Mouse (Mus musculus) kidney, adult 10 weeks (tissue): Measurements from ENCODE around the gene Ces4a. TPM values are rescaled to one million over a fixed set of nuclear protein-coding genes. Genes with fewer than 3 reads are reported as not detected.

ENCODE experiments used
- polyA plus RNA-seq: library from polyadenylated mRNA; stranded (reverse); fragments of 350-450 nt; fragmentation: Illumina TruSeq; extraction: RNeasy Lipid Tissue Mini Kit (QIAGEN cat#74804); gene quantifications from one replicate; pipeline ENCODE4 v1.2.3, GENCODE M21; 2014; ENCODE audit warnings: low read depth, low replicate concordance

Ces4a gene
- polyA plus RNA-seq: not detected

DNA sequence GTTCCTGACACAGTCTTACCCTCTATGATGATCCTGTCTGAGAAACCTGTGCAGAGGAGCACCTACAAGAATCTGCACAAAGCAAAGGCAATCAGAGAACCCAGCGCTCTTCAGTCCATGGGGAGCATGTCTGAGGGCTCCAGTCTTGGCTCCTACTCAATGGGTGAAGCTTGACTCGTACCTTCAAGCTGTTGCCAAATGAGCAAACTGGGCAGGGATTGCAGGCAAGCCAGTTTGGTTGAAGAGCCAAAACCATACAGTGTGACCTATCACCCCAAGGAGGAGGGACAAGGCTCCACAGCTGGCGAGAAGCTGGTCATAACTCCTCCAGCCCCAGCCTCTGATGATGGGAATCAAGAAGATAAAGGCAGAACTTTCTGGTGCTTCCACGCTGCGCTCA lies at the start of gene Ces4a:
TSS of gene Ces4a (plus strand) at position 292 of the 400 bp plus-strand sequence.

GRCm38 (mm10) chr8:105083449-105084050 lies 48.0 kb upstream of the Ces4a start, which contains the start of gene Ces3b:
Gene Ces3b (plus strand): TSS chr8:105083753.

DNA sequence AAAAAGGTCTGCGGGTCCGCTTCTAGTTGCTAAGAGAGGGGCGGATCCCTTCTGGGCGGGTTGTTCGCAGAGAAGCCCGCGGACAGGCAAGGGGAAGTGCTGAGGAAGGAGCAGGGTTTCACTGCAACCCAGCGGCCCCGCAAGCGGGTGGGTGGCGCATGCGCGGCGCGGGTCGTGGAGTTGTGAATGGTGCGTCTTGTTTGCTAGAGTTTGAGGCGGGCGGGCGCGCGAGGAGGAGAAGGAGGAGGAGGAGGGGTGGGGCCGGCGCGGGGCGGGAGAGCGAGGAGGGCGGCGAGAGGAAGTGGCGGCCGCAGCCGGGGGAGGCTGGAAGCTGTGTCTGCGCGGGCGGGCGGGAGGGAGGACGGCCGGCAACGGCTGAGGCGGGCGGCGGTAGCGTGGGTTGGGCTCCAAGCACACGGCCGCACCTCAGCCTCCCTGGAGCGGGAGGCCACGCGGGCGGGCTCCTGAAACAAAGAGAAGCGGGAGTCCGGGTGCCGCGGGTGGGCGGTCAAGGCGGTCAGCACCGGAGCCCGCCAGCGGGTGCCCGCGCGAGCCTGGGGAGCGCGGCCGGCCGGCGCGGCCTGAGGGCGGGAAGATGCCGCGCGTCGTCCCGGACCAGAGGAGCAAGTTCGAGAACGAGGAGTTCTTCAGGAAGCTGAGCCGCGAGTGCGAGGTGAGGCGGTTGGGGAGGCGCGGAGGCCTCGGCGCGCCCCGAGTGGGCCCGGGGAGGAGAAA lies 38.9 kb downstream of the Ces4a start, which contains the start of gene Cbfb:
TSS of gene Cbfb (plus strand) at position 294 of the 735 bp plus-strand sequence.

Other genes with a start within 250 kb of the Ces4a start
- 12.1 TPM for gene Ces2e, start 205.5 kb upstream of the Ces4a start, polyA plus RNA-seq
- gene Ces2f, start 184.4 kb upstream of the Ces4a start, polyA plus RNA-seq: 0.20 TPM
- gene Ces2g, start 170.1 kb upstream of the Ces4a start, polyA plus RNA-seq: 8.8 TPM
- gene Ces2h, start 130.9 kb upstream of the Ces4a start, polyA plus RNA-seq: 0.28 TPM
- not detected for gene Ces3a, start 83.2 kb upstream of the Ces4a start, polyA plus RNA-seq
- not detected for gene Ces3b, start 48.0 kb upstream of the Ces4a start, polyA plus RNA-seq
- gene Cbfb, start 38.9 kb downstream of the Ces4a start, polyA plus RNA-seq: 50.5 TPM
- gene D230025D16Rik, start 93.3 kb downstream of the Ces4a start, polyA plus RNA-seq: 33.1 TPM
- gene B3gnt9, start 123.4 kb downstream of the Ces4a start, polyA plus RNA-seq: 0.81 TPM
- 0.69 TPM for gene Tradd, start 132.8 kb downstream of the Ces4a start, polyA plus RNA-seq
- gene Fbxl8, start 132.8 kb downstream of the Ces4a start, polyA plus RNA-seq: not detected
- not detected for gene Hsf4, start 138.0 kb downstream of the Ces4a start, polyA plus RNA-seq
- gene Nol3, start 144.3 kb downstream of the Ces4a start, polyA plus RNA-seq: 1.5 TPM
- gene 4931428F04Rik, start 158.1 kb downstream of the Ces4a start, polyA plus RNA-seq: 0.28 TPM
- not detected for gene Exoc3l, start 164.3 kb downstream of the Ces4a start, polyA plus RNA-seq
- gene E2f4, start 165.9 kb downstream of the Ces4a start, polyA plus RNA-seq: 4.1 TPM
- 4.1 TPM for gene Elmo3, start 173.8 kb downstream of the Ces4a start, polyA plus RNA-seq
- gene Lrrc29, start 194.5 kb downstream of the Ces4a start, polyA plus RNA-seq: 0.16 TPM
- gene Tmem208, start 194.6 kb downstream of the Ces4a start, polyA plus RNA-seq: 10.8 TPM
- gene Fhod1, start 216.2 kb downstream of the Ces4a start, polyA plus RNA-seq: 0.28 TPM
- gene Slc9a5, start 217.0 kb downstream of the Ces4a start, polyA plus RNA-seq: not detected
- not detected for gene Plekhg4, start 241.5 kb downstream of the Ces4a start, polyA plus RNA-seq